Mouse (Mus musculus) liver, embryonic 14.5 days (tissue): ENCODE data around the gene Pitpna. TPM values are rescaled to one million over a fixed set of nuclear protein-coding genes. Genes with fewer than 3 reads are reported as not detected.

ENCODE experiments used
- ATAC-seq: fragments of 200-750 bp; cut with Nextera tagmentation; 2 replicates; pipeline ENCODE4 v1.8.0; 2017; ENCODE audit warnings: moderate number of reproducible peaks, mild to moderate bottlenecking, moderate library complexity; ENCODE audit not compliant: insufficient read depth
- DNase-seq, 3 experiments: peaks; one replicate each; pipeline ENCODE4 v3.0.0-alpha.2; 2012 to 2013; ENCODE audit warnings: low read depth in 3 of 3, low spot score in 3 of 3
- H3K27ac ChIP-seq: fragments of 300-500 bp; sonication (generic); 2 replicates; pipeline ENCODE4 v1.5.1; 2014; ENCODE audit warnings: moderate library complexity, mild to moderate bottlenecking, control low read depth, inconsistent platforms
- H3K27me3 ChIP-seq: fragments of 300-500 bp; sonication (generic); 2 replicates; pipeline ENCODE4 v1.6.1; 2014; ENCODE audit warnings: mild to moderate bottlenecking, low read length, moderate library complexity; ENCODE audit not compliant: control insufficient read depth, insufficient read depth
- H3K36me3 ChIP-seq: fragments of 300-500 bp; sonication (generic); replicated peaks from 2 replicates; pipeline ENCODE4 v1.6.1; 2014; ENCODE audit warnings: low read depth; ENCODE audit not compliant: control insufficient read depth, insufficient read depth
- H3K4me1 ChIP-seq, 2 experiments: fragments of 200-500 bp in 1 of 2; fragments of 300-500 bp in 1 of 2; sonication (generic) in 1 of 2; replicated peaks; 2 replicates each; pipeline ENCODE4 v1.6.1; 2012 to 2014; ENCODE audit warnings: antibody characterized with exemption in 1 of 2, inconsistent platforms in 1 of 2, low read length in 1 of 2; ENCODE audit not compliant: control insufficient read depth in 2 of 2, insufficient read depth in 2 of 2
- H3K4me2 ChIP-seq: fragments of 300-500 bp; sonication (generic); 2 replicates; pipeline ENCODE4 v1.6.1; 2014; ENCODE audit warnings: low read depth, mild to moderate bottlenecking, control low read depth, moderate library complexity
- H3K4me3 ChIP-seq, 2 experiments: fragments of 200-500 bp in 1 of 2; fragments of 300-500 bp in 1 of 2; sonication (generic) in 1 of 2; 2 replicates each; pipeline ENCODE4 v1.5.1; 2012 to 2014; ENCODE audit warnings: low read depth in 2 of 2, low read length in 2 of 2, mild to moderate bottlenecking in 2 of 2, control low read depth in 1 of 2, inconsistent platforms in 1 of 2, moderate library complexity in 1 of 2; ENCODE audit not compliant: insufficient read depth in 1 of 2
- H3K9ac ChIP-seq: fragments of 300-500 bp; sonication (generic); replicated peaks from 2 replicates; pipeline ENCODE4 v1.6.1; 2014; ENCODE audit warnings: mild to moderate bottlenecking, control low read depth, moderate library complexity
- H3K9me3 ChIP-seq: fragments of 300-500 bp; sonication (generic); 2 replicates; pipeline ENCODE4 v1.6.1; 2016; ENCODE audit warnings: low read length, mixed read lengths; ENCODE audit not compliant: control insufficient read depth
- CTCF ChIP-seq: IDR thresholded peaks from 2 replicates; pipeline ENCODE4 v1.5.1; 2016; ENCODE audit warnings: antibody characterized with exemption, low read depth, control low read depth
- EP300 ChIP-seq: IDR thresholded peaks from 2 replicates; pipeline ENCODE4 v1.6.1; 2016; ENCODE audit warnings: antibody characterized with exemption, low read depth
- WGBS: fragments of 180-500 bp; shearing (Covaris S2); extraction: QIAGEN DNeasy Blood & Tissue Kit; methylation state at CpG from one replicate; pipeline ENCODE4 v1.1.7; 2014; ENCODE audit not compliant: insufficient replicate concordance; 5-methylcytosine and 5-hydroxymethylcytosine counted together
- polyA plus RNA-seq, 2 experiments: library from polyadenylated mRNA; depleted of rRNA in 1 of 2; stranded (reverse) in 1 of 2; unstranded in 1 of 2; fragments of >200 nt; fragmentation: Nextera tagmentation in 1 of 2; extraction: Ambion mirVana in 1 of 2; gene quantifications; 2 replicates each; pipeline versions ENCODE4 v1.2.1 to v1.2.3; 2012 to 2014

Gene Pitpna
- polyA plus RNA-seq, 2 experiments: 25.5 to 32.3 TPM

GRCm38 (mm10) chr11:75572854-75573650 lies 14.8 kb upstream of the Pitpna start:
- Histone ChIP-seq H3K4me1 (peaks cover 4 to 6% of the 10 kb centered on the region in 2 experiments; a peak in 2 of 4 replicates), H3K9me3 (no peaks in the 10 kb centered on the region), H3K4me3 (no peak overlapping the region), H3K9ac (no peak overlapping the region; the same call in 1 of the 2 replicates), H3K27me3 (no peaks in the 10 kb centered on the region), H3K4me2 (peak overlapping the region; percentile 2; the same call in 1 of the 2 replicates), H3K27ac (no peak overlapping the region), H3K36me3 (no peaks in the 10 kb centered on the region)
- WGBS: 7% methylated on average over 12 of the region's 12 CpGs
- TF ChIP-seq EP300 (0 out of 2 replicates have a peak, but pooled peaks have one; percentile 18), CTCF (peak; percentile 97)
- peak; percentile 85 for ATAC-seq
- peak; percentile 75 to 83 (median 80) for DNase-seq

- no peaks in the 10 kb centered on the region for H3K36me3 ChIP-seq
- peaks cover 4 to 6% of the 10 kb centered on the region in 2 experiments; a peak in 2 of 4 replicates for H3K4me1 ChIP-seq
- WGBS: 66% methylated on average over 5 of the region's 5 CpGs
- H3K27me3 ChIP-seq: no peaks in the 10 kb centered on the region
- no peak overlapping the region for H3K27ac ChIP-seq
- H3K4me2 ChIP-seq: no peak overlapping the region
- no peak for DNase-seq
- no peak for ATAC-seq
- H3K9me3 ChIP-seq: no peaks in the 10 kb centered on the region
- H3K4me3 ChIP-seq: no peak overlapping the region
- no peak overlapping the region for H3K9ac ChIP-seq
- TF ChIP-seq CTCF (no peak), EP300 (no peak)
Observed at GRCm38 (mm10) chr11:75574378-75575123, 13.3 kb upstream of the Pitpna start.

- no peak for DNase-seq
- Histone ChIP-seq H3K9ac (no peak overlapping the region), H3K4me1 (peaks cover 4 to 6% of the 10 kb centered on the region in 2 experiments; a peak in 2 of 4 replicates), H3K36me3 (no peaks in the 10 kb centered on the region), H3K4me2 (no peak overlapping the region), H3K27ac (no peak overlapping the region), H3K27me3 (no peaks in the 10 kb centered on the region), H3K9me3 (no peaks in the 10 kb centered on the region), H3K4me3 (no peak overlapping the region)
- TF ChIP-seq EP300: no peak
- no peak for TF ChIP-seq CTCF
- WGBS: 30% methylated on average over 9 of the region's 9 CpGs
- ATAC-seq: no peak
Observed at GRCm38 (mm10) chr11:75575560-75576123, 12.3 kb upstream of the Pitpna start.

GRCm38 (mm10) chr11:75578609-75579008 lies 9.3 kb upstream of the Pitpna start:
- Histone ChIP-seq H3K9me3 (no peaks in the 10 kb centered on the region), H3K36me3 (no peaks in the 10 kb centered on the region), H3K27ac (no peak overlapping the region), H3K4me1 (no peaks in the 10 kb centered on the region), H3K27me3 (no peaks in the 10 kb centered on the region), H3K4me2 (no peak overlapping the region), H3K4me3 (no peak overlapping the region), H3K9ac (no peak overlapping the region)
- no peak for TF ChIP-seq EP300
- TF ChIP-seq CTCF: no peak
- ATAC-seq: no peak
- WGBS: 78% methylated on average over 5 of the region's 5 CpGs
- DNase-seq: no peak
